Mouse (Mus musculus): Measurements from ENCODE around the gene Tcte1.

GRCm38 (mm10) chr17:45573780-45574123, 50.5 kb downstream of the Tcte1 start:
- no peak for TF ChIP-seq CTCF (IDR thresholded peaks at IDR 0.05; ENCODE audit: extremely low read depth, insufficient read depth, insufficient read length, insufficient replicate concordance)
- TF ChIP-seq POLR2A (IDR thresholded peaks at IDR 0.05; ENCODE audit: low read depth, low read length), result 0 out of 2 replicates have a peak, but pooled peaks have one; percentile 8

Data from spleen, adult 2 months (tissue).